Mouse (Mus musculus) testis, adult 2 months (tissue): Measurements from ENCODE around the gene Adrb1. TPM values are rescaled to one million over a fixed set of nuclear protein-coding genes. Genes with fewer than 3 reads are reported as not detected.
"Not testable (repeated sequence)": the region's sequence is repeated elsewhere in the genome, so short reads cannot be mapped to it uniquely, and the experiment has no call there.

Experiments used
- H3K27ac ChIP-seq: fragments of 200-500 bp; 2 replicates; pipeline ENCODE4 v1.5.1; 2012; ENCODE audit warnings: low read depth, low read length; ENCODE audit not compliant: control insufficient read depth, insufficient read depth
- H3K27me3 ChIP-seq: fragments of 200-500 bp; 2 replicates; pipeline ENCODE4 v1.6.1; 2012; ENCODE audit warnings: mild to moderate bottlenecking, low read length, moderate library complexity; ENCODE audit not compliant: control insufficient read depth, insufficient read depth
- H3K36me3 ChIP-seq: fragments of 200-500 bp; 2 replicates; pipeline ENCODE4 v1.6.1; 2012; ENCODE audit warnings: mild to moderate bottlenecking, low read length; ENCODE audit not compliant: control insufficient read depth, insufficient read depth
- H3K4me1 ChIP-seq: fragments of 200-500 bp; 2 replicates; pipeline ENCODE4 v1.6.1; 2012; ENCODE audit warnings: low read length; ENCODE audit not compliant: control insufficient read depth, insufficient read depth
- H3K4me3 ChIP-seq: fragments of 200-500 bp; 2 replicates; pipeline ENCODE4 v1.5.1; 2012; ENCODE audit warnings: low read depth, mild to moderate bottlenecking, low read length, moderate library complexity, mixed read lengths; ENCODE audit not compliant: control insufficient read depth
- CTCF ChIP-seq: fragments of 200-500 bp; IDR thresholded peaks from 2 replicates; pipeline ENCODE4 v1.5.1; 2012; ENCODE audit warnings: low read depth, mild to moderate bottlenecking, inconsistent platforms, low read length, moderate library complexity; ENCODE audit not compliant: control insufficient read depth, insufficient read depth, insufficient replicate concordance
- POLR2A ChIP-seq: fragments of 200-500 bp; IDR thresholded peaks from 2 replicates; pipeline ENCODE4 v1.6.1; 2012; ENCODE audit warnings: low read depth, mild to moderate bottlenecking, inconsistent platforms, low read length, moderate library complexity; ENCODE audit not compliant: control insufficient read depth
- polyA plus RNA-seq: library from polyadenylated mRNA; depleted of rRNA; stranded (reverse); fragments of >200 nt; gene quantifications from 2 replicates; pipeline ENCODE4 v1.2.3, GENCODE M21; 2012; rRNA removed

Adrb1 gene
- polyA plus RNA-seq, 1 experiment, result 1.4 TPM

- H3K36me3 ChIP-seq, result no peaks in the 10 kb centered on the region
- H3K4me3 ChIP-seq, result no peak overlapping the region
- peaks cover 3% of the 10 kb centered on the region; the same call in 1 of the 2 replicates for H3K4me1 ChIP-seq
- no peaks in the 10 kb centered on the region for H3K27me3 ChIP-seq
- H3K27ac ChIP-seq, result no peak overlapping the region
- TF ChIP-seq POLR2A, result no peak
- no peak for TF ChIP-seq CTCF
Observed at GRCm38 (mm10) chr19:56773393-56773971, 51.5 kb downstream of the Adrb1 start.

- TF ChIP-seq POLR2A, result no peak
- no peak for TF ChIP-seq CTCF
- Histone ChIP-seq H3K4me3 (no peak overlapping the region), H3K27me3 (no peaks in the 10 kb centered on the region), H3K27ac (no peak overlapping the region), H3K4me1 (peaks cover 3% of the 10 kb centered on the region; the same call in 1 of the 2 replicates), H3K36me3 (no peaks in the 10 kb centered on the region)
Observed at GRCm38 (mm10) chr19:56774408-56774962, 52.5 kb downstream of the Adrb1 start.

- H3K4me3 ChIP-seq, result peak overlapping the region; percentile 11; the same call in 1 of the 2 replicates
- H3K27me3 ChIP-seq, result no peaks in the 10 kb centered on the region
- no peaks in the 10 kb centered on the region for H3K36me3 ChIP-seq
- TF ChIP-seq CTCF (no peak), POLR2A (no peak)
- H3K27ac ChIP-seq, result no peak overlapping the region
- H3K4me1 ChIP-seq, result peaks cover 3% of the 10 kb centered on the region; the same call in 1 of the 2 replicates
Observed at GRCm38 (mm10) chr19:56774971-56775892, 53.2 kb downstream of the Adrb1 start.

- TF ChIP-seq CTCF (no peak), POLR2A (no peak)
- H3K4me1 ChIP-seq, result peaks cover 3% of the 10 kb centered on the region; the same call in 1 of the 2 replicates
- no peak overlapping the region for H3K27ac ChIP-seq
- no peaks in the 10 kb centered on the region for H3K27me3 ChIP-seq
- no peak overlapping the region; the same call in 1 of the 2 replicates for H3K4me3 ChIP-seq
- H3K36me3 ChIP-seq, result no peaks in the 10 kb centered on the region
Observed at GRCm38 (mm10) chr19:56775893-56776718, 54.1 kb downstream of the Adrb1 start.

GRCm38 (mm10) chr19:56776719-56777382 lies 54.9 kb downstream of the Adrb1 start:
- Histone ChIP-seq H3K4me3 (no peak overlapping the region), H3K27me3 (no peaks in the 10 kb centered on the region), H3K27ac (no peak overlapping the region), H3K36me3 (no peaks in the 10 kb centered on the region), H3K4me1 (peaks cover 3% of the 10 kb centered on the region; the same call in 1 of the 2 replicates)
- peak; percentile 40; the same call in 1 of the 2 replicates for TF ChIP-seq CTCF
- TF ChIP-seq POLR2A, result no peak

- not testable (repeated sequence) for H3K27ac ChIP-seq, H3K36me3 ChIP-seq, H3K4me3 ChIP-seq, H3K4me1 ChIP-seq, H3K27me3 ChIP-seq
Observed at GRCm38 (mm10) chr19:56778532-56778931, 56.5 kb downstream of the Adrb1 start.

Other genes with a start within 250 kb of the Adrb1 start
- 2.5 and 2.9 TPM in 2 replicates for gene Dclre1a, start 174.0 kb upstream of the Adrb1 start, polyA plus RNA-seq
- 1.8 and 2.0 TPM in 2 replicates for gene Nhlrc2, start 173.9 kb upstream of the Adrb1 start, polyA plus RNA-seq
- 13.5 and 14.2 TPM in 2 replicates for gene Ccdc186, start 100.0 kb downstream of the Adrb1 start, polyA plus RNA-seq
- gene Tdrd1, start 104.0 kb downstream of the Adrb1 start, polyA plus RNA-seq, result 55.7 and 67.1 TPM in 2 replicates
- 0.42 and 0.87 TPM in 2 replicates for gene Vwa2, start 152.1 kb downstream of the Adrb1 start, polyA plus RNA-seq